Mouse (Mus musculus) cerebellum, adult 18-20 months (tissue): ENCODE measurements around the gene Gck.
"Not testable (repeated sequence)": the region's sequence is repeated elsewhere in the genome, so short reads cannot be mapped to it uniquely, and the experiment has no call there.

Source experiments
- DNase-seq, 2 experiments: peaks; one replicate each; pipeline ENCODE4 v3.0.0; 2021

The Gck gene

GRCm38 (mm10) chr11:5907096-5907495 lies 42.8 kb downstream of the Gck start:
- DNase-seq, result no peak

GRCm38 (mm10) chr11:5905778-5906518 lies 43.9 kb downstream of the Gck start:
- DNase-seq, result no peak

GRCm38 (mm10) chr11:5904871-5905270 lies 45.0 kb downstream of the Gck start:
- no peak for DNase-seq

GRCm38 (mm10) chr11:5904357-5904756 lies 45.5 kb downstream of the Gck start:
- no peak for DNase-seq

- DNase-seq, result no peak
Observed at GRCm38 (mm10) chr11:5903844-5904243, 46.0 kb downstream of the Gck start.

GRCm38 (mm10) chr11:5902390-5902789 lies 47.5 kb downstream of the Gck start:
- no peak for DNase-seq

- DNase-seq, result peak; percentile 44 to 45
Observed at GRCm38 (mm10) chr11:5901950-5902349, 47.9 kb downstream of the Gck start.

- no peak for DNase-seq
Observed at GRCm38 (mm10) chr11:5901320-5901719, 48.6 kb downstream of the Gck start.

GRCm38 (mm10) chr11:5899286-5899685 lies 50.6 kb downstream of the Gck start:
- DNase-seq, result no peak

GRCm38 (mm10) chr11:5898531-5898930 lies 51.4 kb downstream of the Gck start, which contains the start of gene Myl7:
Myl7 (minus strand) TSS chr11:5898782.
- DNase-seq, result no peak

- no peak for DNase-seq
Observed at GRCm38 (mm10) chr11:5897839-5898238, 52.0 kb downstream of the Gck start.

GRCm38 (mm10) chr11:5897230-5897629 lies 52.7 kb downstream of the Gck start:
- DNase-seq, result no peak

GRCm38 (mm10) chr11:5893807-5894206 lies 56.1 kb downstream of the Gck start:
- DNase-seq, result no peak

GRCm38 (mm10) chr11:5892810-5893368 lies 57.0 kb downstream of the Gck start:
- DNase-seq, result peak; percentile 34 to 37

GRCm38 (mm10) chr11:5892151-5892591 lies 57.7 kb downstream of the Gck start:
- peak; percentile 64 to 69 for DNase-seq

- not testable (repeated sequence) for DNase-seq
Observed at GRCm38 (mm10) chr11:5888563-5888962, 61.3 kb downstream of the Gck start.

- no peak for DNase-seq
Observed at GRCm38 (mm10) chr11:5887250-5887649, 62.6 kb downstream of the Gck start.

- peak; percentile 65 to 78 for DNase-seq
Observed at GRCm38 (mm10) chr11:5886187-5886586, 63.7 kb downstream of the Gck start.

- DNase-seq, result no peak
Observed at GRCm38 (mm10) chr11:5882518-5882917, 67.4 kb downstream of the Gck start.

GRCm38 (mm10) chr11:5879905-5880304 lies 70.0 kb downstream of the Gck start:
- peak; percentile 72 to 78 for DNase-seq

- DNase-seq, result no peak
Observed at GRCm38 (mm10) chr11:5878661-5879060, 71.2 kb downstream of the Gck start.

GRCm38 (mm10) chr11:5877921-5878526 lies 71.9 kb downstream of the Gck start, which contains the start of gene Pold2:
Pold2 (minus strand) TSS chr11:5878292.
- peak; percentile 96 to 99 for DNase-seq

- no peak for DNase-seq
Observed at GRCm38 (mm10) chr11:5877421-5877820, 72.5 kb downstream of the Gck start.

- no peak for DNase-seq
Observed at GRCm38 (mm10) chr11:5873192-5873591, 76.7 kb downstream of the Gck start.
